Mouse (Mus musculus) right cerebral cortex, adult 2 months (tissue): Measurements from ENCODE around the gene Efcab12.
"Not testable (repeated sequence)": the region's sequence is repeated elsewhere in the genome, so short reads cannot be mapped to it uniquely, and the experiment has no call there.

ENCODE experiments used
- DNase-seq, 2 experiments: peaks; one replicate each; pipeline ENCODE4 v3.0.0; 2021 to 2022; ENCODE audit warnings: low spot score in 2 of 2

Efcab12 gene

DNA sequence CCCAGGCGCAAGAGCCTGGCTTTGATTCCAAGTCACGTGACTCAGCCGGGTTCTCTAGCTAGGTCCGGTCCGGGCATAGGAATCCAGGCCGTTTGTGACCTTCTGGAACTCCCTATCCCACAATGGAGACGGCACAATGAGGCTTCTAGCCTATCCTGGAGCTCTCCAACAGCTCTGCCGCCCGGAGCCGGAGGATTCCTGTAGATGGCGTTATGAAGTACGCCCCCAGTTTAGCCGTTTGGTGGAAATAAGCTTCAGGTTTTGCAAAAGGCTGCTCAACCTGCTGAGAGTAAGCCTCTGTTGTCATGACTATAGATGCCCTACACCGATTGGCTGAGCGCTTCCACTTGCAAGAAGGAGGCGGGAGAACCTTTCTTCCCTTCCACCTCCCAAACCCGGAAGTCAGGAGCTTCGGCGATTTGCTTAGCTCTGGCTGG is at the start of gene Efcab12:
Gene Efcab12 (minus strand): TSS at position 252 of the 437 bp plus-strand sequence.
- DNase-seq: peak; percentile 76 to 79

DNA sequence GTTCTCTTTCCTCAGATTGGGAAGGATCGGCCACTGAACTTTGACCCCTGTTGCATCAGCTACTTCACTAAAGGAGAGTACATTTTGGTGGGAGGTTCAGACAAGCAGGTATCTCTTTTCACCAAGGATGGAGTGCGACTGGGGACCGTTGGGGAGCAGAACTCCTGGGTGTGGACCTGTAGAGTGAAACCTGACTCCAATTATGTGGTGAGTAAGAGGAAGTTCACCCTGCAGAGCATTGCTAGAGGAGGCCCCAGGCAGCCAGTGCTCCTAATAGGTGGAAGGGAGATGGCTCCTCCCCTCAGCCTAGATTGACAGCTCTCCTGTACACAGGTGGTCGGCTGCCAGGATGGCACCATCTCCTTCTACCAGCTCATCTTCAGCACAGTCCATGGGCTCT is 48.7 kb upstream of the Efcab12 start:
- no peak for DNase-seq

GRCm38 (mm10) chr6:115884018-115884417 is 45.8 kb upstream of the Efcab12 start:
- no peak for DNase-seq

GRCm38 (mm10) chr6:115880751-115881150 is 42.5 kb upstream of the Efcab12 start:
- DNase-seq: no peak

- no peak for DNase-seq
These were observed 41.5 kb upstream of the Efcab12 start for GRCm38 (mm10) chr6:115879736-115880135.

DNA sequence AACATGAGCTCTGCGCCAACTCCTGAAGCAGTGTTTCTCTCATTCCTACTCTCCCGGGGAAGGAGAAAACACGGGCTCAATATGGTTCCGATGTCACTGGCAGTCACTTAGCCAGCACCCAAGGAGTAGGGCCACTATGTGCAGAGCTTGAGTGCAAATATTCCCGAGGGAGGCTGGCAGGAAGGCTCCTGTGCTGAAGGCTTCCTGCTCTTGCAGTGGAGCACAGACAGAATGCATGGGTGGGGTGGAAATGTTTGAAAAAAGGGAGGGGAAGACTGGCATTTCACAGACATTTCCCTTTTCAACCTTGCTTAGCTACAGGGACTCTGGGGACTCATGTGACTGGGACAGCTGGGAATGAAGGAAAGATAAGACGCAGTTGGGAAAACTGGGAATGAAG is 40.5 kb upstream of the Efcab12 start:
- no peak for DNase-seq

DNA sequence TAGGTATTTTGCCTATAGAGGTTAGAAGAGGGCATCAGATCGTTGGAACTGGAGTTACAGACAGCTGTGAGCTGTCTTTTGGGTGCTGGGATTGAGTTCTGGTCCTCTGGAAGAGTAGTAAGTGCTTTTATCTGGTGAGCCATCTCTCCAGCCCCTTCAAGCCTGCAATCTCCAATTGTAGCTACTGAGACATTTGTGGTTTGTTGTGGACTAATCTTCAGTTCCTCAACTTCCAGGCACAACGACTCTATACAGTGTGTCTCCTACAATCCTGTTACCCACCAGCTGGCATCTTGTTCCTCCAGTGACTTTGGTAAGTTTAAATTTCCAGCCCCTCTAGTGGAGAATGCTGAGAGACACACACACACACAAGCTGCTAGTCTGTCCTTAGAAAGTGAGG is 39.0 kb upstream of the Efcab12 start:
- DNase-seq: no peak

- not testable (repeated sequence) for DNase-seq
These were observed 33.1 kb upstream of the Efcab12 start for GRCm38 (mm10) chr6:115871318-115871717.

- DNase-seq: not testable (repeated sequence)
These were observed 28.9 kb upstream of the Efcab12 start for GRCm38 (mm10) chr6:115867157-115867556.

- DNase-seq: no peak
These were observed 27.0 kb upstream of the Efcab12 start for GRCm38 (mm10) chr6:115865246-115865645.

GRCm38 (mm10) chr6:115863340-115863841 is 25.2 kb upstream of the Efcab12 start:
- DNase-seq: peak; percentile 70 to 77

GRCm38 (mm10) chr6:115860027-115860556 is 21.9 kb upstream of the Efcab12 start:
- DNase-seq: no peak

DNA sequence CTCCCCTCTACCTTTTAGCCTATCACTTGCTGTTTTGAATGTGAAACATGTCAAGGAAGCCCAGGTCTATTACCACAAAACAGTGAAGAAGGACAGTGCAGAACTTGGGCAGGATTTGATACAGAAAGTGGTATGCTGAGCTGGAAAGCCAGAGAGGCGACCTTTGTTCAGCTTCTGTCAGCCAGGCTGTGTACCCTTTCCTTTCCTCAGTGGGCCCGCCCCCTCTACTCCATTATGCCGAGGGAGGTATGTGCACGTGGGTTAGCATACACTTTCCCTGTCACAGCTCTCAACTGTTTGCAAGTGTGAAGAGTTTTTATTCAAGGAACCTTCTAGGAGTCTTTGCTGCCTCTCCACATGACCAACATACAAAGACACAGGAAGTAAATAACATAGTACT is 21.0 kb upstream of the Efcab12 start:
- DNase-seq: no peak

- DNase-seq: peak in 1 of 2 experiments; percentile 32
These were observed 18.1 kb upstream of the Efcab12 start for GRCm38 (mm10) chr6:115856361-115856745.

GRCm38 (mm10) chr6:115855733-115856360 is 17.6 kb upstream of the Efcab12 start:
- peak in 1 of 2 experiments; percentile 23 for DNase-seq

- DNase-seq: no peak
These were observed 16.2 kb upstream of the Efcab12 start for GRCm38 (mm10) chr6:115854432-115854831.

GRCm38 (mm10) chr6:115853985-115854384 is 15.8 kb upstream of the Efcab12 start:
- DNase-seq: no peak

DNA sequence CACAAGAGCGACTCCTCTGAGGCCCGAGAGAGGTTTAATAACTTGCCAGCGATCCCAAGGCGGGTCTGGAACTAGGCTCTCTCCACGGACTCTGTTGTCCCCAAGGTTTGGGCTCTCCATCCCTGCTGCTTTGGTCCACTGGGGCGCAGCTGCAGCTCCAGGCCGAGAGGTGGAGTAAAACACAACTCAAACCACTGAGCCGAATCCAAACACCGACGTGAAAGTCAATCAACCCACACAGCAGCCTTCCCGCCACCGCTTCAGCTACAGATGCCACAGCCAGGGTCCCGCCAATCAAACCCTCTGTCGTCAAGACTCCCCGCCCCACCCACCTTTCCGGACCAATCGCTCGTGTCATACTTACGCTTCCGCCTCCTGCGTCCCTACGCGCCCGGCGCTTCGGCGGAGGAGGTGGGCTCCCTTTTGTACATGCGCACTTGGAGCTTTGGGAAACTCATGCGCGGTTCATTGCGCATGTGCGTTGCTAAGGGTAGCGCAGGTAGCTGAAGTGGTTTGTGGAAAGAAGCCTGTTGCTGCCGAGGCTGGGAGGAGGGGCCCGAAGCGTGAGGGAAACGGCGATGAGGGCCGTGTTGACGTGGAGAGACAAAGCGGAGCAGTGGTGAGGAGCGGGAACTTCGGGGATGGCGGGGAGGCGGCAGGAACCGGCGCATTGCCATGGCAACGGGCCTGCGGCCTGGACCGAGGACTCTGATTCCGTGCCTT is 15.0 kb upstream of the Efcab12 start, which contains the start of the genes Mbd4 and Ift122:
Gene Mbd4 (minus strand): TSS at position 281 of the 723 bp plus-strand sequence.
Gene Ift122 (plus strand): TSS at position 380 of the 723 bp plus-strand sequence.
- DNase-seq: peak; percentile 98 to 99

GRCm38 (mm10) chr6:115852446-115853090 is 14.4 kb upstream of the Efcab12 start:
- DNase-seq: no peak

- no peak for DNase-seq
These were observed 10.5 kb upstream of the Efcab12 start for GRCm38 (mm10) chr6:115848598-115849304.

GRCm38 (mm10) chr6:115846640-115847411 is 8.6 kb upstream of the Efcab12 start:
- peak; percentile 68 to 73 for DNase-seq
